Mouse (Mus musculus): ENCODE data around the gene Zfp143. TPM values are rescaled to one million over a fixed set of nuclear protein-coding genes. Genes with fewer than 3 reads are reported as not detected.

Gene Zfp143
- total and polyA plus RNA-seq, 2 experiments from 2014 or later: 4.9 to 8.6 TPM

DNA sequence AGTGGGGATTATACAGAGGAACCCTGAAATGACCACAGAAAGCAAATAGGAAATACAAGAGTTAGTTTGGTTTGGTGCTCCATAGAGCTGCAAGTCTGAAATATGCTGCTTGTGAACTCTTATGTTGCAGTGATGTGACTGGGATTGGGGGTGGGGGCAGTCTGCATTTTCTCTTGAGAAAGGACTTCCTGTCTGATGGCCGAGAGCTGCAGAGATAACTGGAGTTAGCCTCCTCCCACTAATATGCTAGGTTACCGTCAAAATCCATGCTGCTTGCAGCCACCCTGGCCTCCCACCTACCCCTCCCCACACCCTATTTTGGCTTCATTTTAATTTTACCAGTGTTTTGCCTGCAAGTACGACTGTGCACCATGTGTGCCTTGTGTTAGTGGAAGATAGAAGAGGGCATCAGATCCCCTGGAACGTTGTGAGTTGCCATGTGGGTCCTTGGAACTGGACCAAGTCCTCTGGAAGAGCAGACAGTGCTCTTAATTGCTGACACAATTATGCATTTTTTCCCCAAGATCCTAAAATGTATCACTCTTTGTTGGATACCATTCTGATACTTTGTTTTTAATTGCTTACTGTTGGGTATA, 49.1 kb downstream of the Zfp143 start:
- TF ChIP-seq CTCF (IDR thresholded peaks at IDR 0.05): no peak
- Histone ChIP-seq H3K4me1 (ENCODE audit: insufficient read depth, low read length) (peaks cover 4% of the 10 kb centered on the region; the same call in 1 of the 2 replicates), H3K36me3 (ENCODE audit: insufficient read depth, low read length) (no peaks in the 10 kb centered on the region), H3K27me3 (ENCODE audit: insufficient read depth, low read length) (no peaks in the 10 kb centered on the region), H3K9me3 (ENCODE audit: low read length) (no peaks in the 10 kb centered on the region), H3K4me2 (ENCODE audit: low read depth, low read length, poor library complexity, severe bottlenecking) (no peak overlapping the region), H3K9ac (replicated peaks; ENCODE audit: low read length, poor library complexity, severe bottlenecking) (no peak overlapping the region), H3K27ac (ENCODE audit: low read depth, low read length) (no peak overlapping the region), H3K4me3 (ENCODE audit: low read depth, low read length) (no peak overlapping the region)
- 62% methylated on average over 4 of the region's 4 CpGs for WGBS
- ATAC-seq (ENCODE audit: low FRiP score) (no peak), DNase-seq (ENCODE audit: low spot score) (no peak)

DNA sequence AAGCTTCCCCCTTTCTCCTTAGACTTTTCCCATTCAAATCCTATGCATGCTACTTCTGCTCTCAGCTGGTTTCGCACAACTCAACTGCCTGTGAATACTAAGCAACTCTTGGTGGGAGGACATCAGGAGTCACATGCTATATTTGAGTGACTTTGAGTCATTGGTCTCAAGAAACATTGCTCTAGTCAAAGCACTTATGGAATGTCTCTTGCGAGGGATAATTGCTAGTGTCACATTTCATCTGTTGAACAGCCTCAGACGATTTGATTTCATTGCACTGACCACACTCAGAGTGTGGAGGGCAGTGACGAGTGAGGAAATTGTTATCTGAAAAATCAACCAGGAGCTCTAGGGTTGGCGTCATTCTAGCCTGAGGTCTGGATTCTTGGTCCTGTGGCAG, 53.7 kb downstream of the Zfp143 start:
- WGBS: 69% methylated on average over 5 of the region's 5 CpGs
- H3K36me3 ChIP-seq (ENCODE audit: insufficient read depth, low read length): no peaks in the 10 kb centered on the region
- TF ChIP-seq CTCF (IDR thresholded peaks at IDR 0.05): no peak
- H3K9me3 ChIP-seq (ENCODE audit: low read length): no peaks in the 10 kb centered on the region
- no peak overlapping the region for H3K9ac ChIP-seq (replicated peaks; ENCODE audit: low read length, poor library complexity, severe bottlenecking)
- H3K27me3 ChIP-seq (ENCODE audit: insufficient read depth, low read length): no peaks in the 10 kb centered on the region
- ATAC-seq (ENCODE audit: low FRiP score) (no peak), DNase-seq (ENCODE audit: low spot score) (no peak)
- H3K4me1 ChIP-seq (ENCODE audit: insufficient read depth, low read length): no peaks in the 10 kb centered on the region
- no peak overlapping the region for H3K27ac ChIP-seq (ENCODE audit: low read depth, low read length)
- no peak overlapping the region for H3K4me2 ChIP-seq (ENCODE audit: low read depth, low read length, poor library complexity, severe bottlenecking)
- no peak overlapping the region for H3K4me3 ChIP-seq (ENCODE audit: low read depth, low read length)

DNA sequence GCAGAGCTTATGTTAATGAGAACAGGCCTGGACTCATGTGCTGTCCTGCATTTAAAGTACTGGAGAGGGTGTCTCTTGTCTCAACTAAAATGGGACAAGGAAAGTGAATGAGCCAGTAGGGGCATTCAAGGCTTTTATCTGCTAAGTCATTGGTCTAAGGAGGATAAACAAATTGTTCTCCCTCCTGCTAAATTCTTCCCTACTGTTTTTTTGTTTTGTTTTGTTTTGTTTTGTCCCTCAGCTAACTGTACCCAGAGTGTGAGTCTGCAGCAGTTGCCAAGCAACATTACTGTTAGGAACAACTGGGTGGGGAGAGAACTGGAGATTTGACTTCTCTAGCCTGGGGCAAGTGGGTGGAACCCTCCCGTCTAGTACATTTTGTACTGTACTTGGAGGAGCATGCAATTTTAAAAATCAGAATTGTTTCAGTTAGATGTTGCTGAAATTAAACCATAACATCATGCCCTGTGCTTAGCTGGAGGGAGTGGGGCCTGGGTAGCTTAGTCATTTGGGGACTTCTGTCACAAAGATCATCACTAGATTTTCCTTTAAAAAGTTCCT, 55.8 kb downstream of the Zfp143 start:
- no peaks in the 10 kb centered on the region for H3K9me3 ChIP-seq (ENCODE audit: low read length)
- no peak overlapping the region for H3K27ac ChIP-seq (ENCODE audit: low read depth, low read length)
- no peaks in the 10 kb centered on the region for H3K4me1 ChIP-seq (ENCODE audit: insufficient read depth, low read length)
- DNase-seq (ENCODE audit: low spot score) (peak; percentile 43), ATAC-seq (ENCODE audit: low FRiP score) (no peak)
- H3K4me2 ChIP-seq (ENCODE audit: low read depth, low read length, poor library complexity, severe bottlenecking): no peak overlapping the region
- 21% methylated on average over 1 of the region's 1 CpGs for whole genome bisulfite sequencing
- H3K27me3 ChIP-seq (ENCODE audit: insufficient read depth, low read length): no peaks in the 10 kb centered on the region
- TF ChIP-seq CTCF (IDR thresholded peaks at IDR 0.05): no peak
- H3K9ac ChIP-seq (replicated peaks; ENCODE audit: low read length, poor library complexity, severe bottlenecking): no peak overlapping the region
- H3K4me3 ChIP-seq (ENCODE audit: low read depth, low read length): no peak overlapping the region
- H3K36me3 ChIP-seq (ENCODE audit: insufficient read depth, low read length): no peaks in the 10 kb centered on the region

DNA sequence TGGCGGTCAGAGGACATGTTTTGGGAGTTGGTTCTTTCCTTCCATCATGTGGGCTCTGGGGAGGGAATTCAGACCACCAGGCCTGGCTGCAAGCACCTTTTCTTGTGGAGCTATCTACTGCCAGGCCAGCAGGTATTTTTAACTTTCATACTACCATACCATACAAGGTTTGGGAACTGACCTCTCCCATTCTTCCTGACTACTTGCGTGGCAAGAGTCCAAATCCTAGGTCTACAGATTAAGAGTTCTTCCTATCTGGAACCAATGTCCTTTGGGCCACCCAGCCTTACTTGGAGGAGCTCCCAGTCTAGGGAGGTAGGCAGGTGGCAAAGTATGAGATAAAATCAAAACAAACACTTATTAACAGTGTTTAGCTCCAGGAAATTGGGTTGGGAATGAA, 57.4 kb downstream of the Zfp143 start:
- whole genome bisulfite sequencing: 97% methylated on average over 2 of the region's 2 CpGs
- ATAC-seq (ENCODE audit: low FRiP score): no peak
- Histone ChIP-seq H3K27ac (ENCODE audit: low read depth, low read length) (no peak overlapping the region), H3K4me3 (ENCODE audit: low read depth, low read length) (no peak overlapping the region), H3K4me1 (ENCODE audit: insufficient read depth, low read length) (no peaks in the 10 kb centered on the region), H3K9ac (replicated peaks; ENCODE audit: low read length, poor library complexity, severe bottlenecking) (no peak overlapping the region), H3K4me2 (ENCODE audit: low read depth, low read length, poor library complexity, severe bottlenecking) (no peak overlapping the region), H3K36me3 (ENCODE audit: insufficient read depth, low read length) (no peaks in the 10 kb centered on the region), H3K9me3 (ENCODE audit: low read length) (no peaks in the 10 kb centered on the region), H3K27me3 (ENCODE audit: insufficient read depth, low read length) (no peaks in the 10 kb centered on the region)
- no peak for TF ChIP-seq CTCF (IDR thresholded peaks at IDR 0.05)
- no peak for DNase-seq (ENCODE audit: low spot score)

DNA sequence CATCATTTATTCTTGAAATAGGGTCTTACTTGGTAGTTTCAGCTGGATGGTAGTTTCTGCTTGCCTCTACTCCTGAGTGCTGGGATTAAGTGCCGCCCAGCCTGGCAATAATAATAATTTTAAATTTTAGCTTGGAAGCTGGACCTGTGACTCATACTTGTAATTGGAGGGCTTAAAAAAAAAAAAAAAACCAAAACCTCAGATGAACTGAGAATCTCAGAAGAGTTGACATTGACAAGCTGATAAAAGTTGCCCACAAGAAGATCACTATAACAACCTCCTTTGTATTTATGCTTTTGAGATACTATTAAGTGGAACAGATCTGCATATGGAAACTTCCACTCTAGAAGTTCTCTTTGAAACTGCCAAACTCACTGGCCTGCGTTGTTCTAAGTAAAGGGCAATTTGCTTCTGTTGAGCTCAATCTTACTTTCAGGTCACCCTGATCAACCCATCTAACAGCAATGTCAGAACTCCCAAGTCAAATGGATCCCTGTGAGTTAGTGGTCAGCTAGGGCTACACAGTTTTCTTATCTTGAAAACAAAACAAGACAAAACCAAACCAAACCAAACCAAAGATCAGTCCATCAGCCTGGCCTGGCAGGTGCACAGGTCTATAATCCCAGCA, 59.3 kb downstream of the Zfp143 start:
- DNase-seq (ENCODE audit: low spot score) (no peak), ATAC-seq (ENCODE audit: low FRiP score) (no peak)
- no peaks in the 10 kb centered on the region for H3K27me3 ChIP-seq (ENCODE audit: insufficient read depth, low read length)
- WGBS: 81% methylated on average over 2 of the region's 2 CpGs
- H3K4me2 ChIP-seq (ENCODE audit: low read depth, low read length, poor library complexity, severe bottlenecking): no peak overlapping the region
- no peaks in the 10 kb centered on the region for H3K4me1 ChIP-seq (ENCODE audit: insufficient read depth, low read length)
- no peak overlapping the region for H3K4me3 ChIP-seq (ENCODE audit: low read depth, low read length)
- no peak for TF ChIP-seq CTCF (IDR thresholded peaks at IDR 0.05)
- no peak overlapping the region for H3K27ac ChIP-seq (ENCODE audit: low read depth, low read length)
- H3K9ac ChIP-seq (replicated peaks; ENCODE audit: low read length, poor library complexity, severe bottlenecking): no peak overlapping the region
- H3K9me3 ChIP-seq (ENCODE audit: low read length): no peaks in the 10 kb centered on the region
- no peaks in the 10 kb centered on the region for H3K36me3 ChIP-seq (ENCODE audit: insufficient read depth, low read length)

DNA sequence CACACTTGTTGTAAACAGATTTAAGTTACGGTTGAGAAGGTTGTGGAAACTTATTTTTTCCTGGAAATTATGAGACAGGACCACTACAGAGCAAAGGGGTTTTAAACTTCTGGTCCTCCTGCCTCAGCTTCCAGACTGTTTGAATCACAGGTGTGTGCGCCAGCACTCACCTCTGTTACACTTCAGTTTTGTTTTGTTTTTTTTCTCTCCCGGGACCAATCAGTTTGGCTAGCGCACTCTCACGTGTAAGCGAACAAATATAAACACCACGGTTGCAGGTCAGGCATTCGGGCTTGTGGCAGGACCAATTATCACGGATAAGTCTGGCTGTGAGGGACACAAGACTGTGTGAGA, 60.1 kb downstream of the Zfp143 start:
- Histone ChIP-seq H3K9ac (replicated peaks; ENCODE audit: low read length, poor library complexity, severe bottlenecking) (peak overlapping the region; percentile 51), H3K27ac (ENCODE audit: low read depth, low read length) (no peak overlapping the region), H3K27me3 (ENCODE audit: insufficient read depth, low read length) (no peaks in the 10 kb centered on the region), H3K9me3 (ENCODE audit: low read length) (no peaks in the 10 kb centered on the region), H3K36me3 (ENCODE audit: insufficient read depth, low read length) (no peaks in the 10 kb centered on the region), H3K4me1 (ENCODE audit: insufficient read depth, low read length) (no peaks in the 10 kb centered on the region), H3K4me3 (ENCODE audit: low read depth, low read length) (peak overlapping the region; percentile 84), H3K4me2 (ENCODE audit: low read depth, low read length, poor library complexity, severe bottlenecking) (peak overlapping the region; percentile 88)
- 4% methylated on average over 9 of the region's 9 CpGs for WGBS
- ATAC-seq (ENCODE audit: low FRiP score): no peak
- TF ChIP-seq CTCF (IDR thresholded peaks at IDR 0.05): no peak
- no peak for DNase-seq (ENCODE audit: low spot score)

Measured in midbrain, postnatal 0 days (tissue).